Mouse (Mus musculus): Measurements from ENCODE around the gene Pax7. TPM values are rescaled to one million over a fixed set of nuclear protein-coding genes. Genes with fewer than 3 reads are reported as not detected.

Gene Pax7
- total RNA-seq, 4 experiments from 2014 or later = not detected

- DNase-seq = no peak
Observed at GRCm38 (mm10) chr4:139830581-139831387, 2.5 kb downstream of the Pax7 start.

- DNase-seq = no peak
Observed at GRCm38 (mm10) chr4:139830053-139830452, 3.3 kb downstream of the Pax7 start.

GRCm38 (mm10) chr4:139828871-139829590 is 4.3 kb downstream of the Pax7 start:
- no peak for DNase-seq

GRCm38 (mm10) chr4:139828283-139828678 is 5.0 kb downstream of the Pax7 start:
- DNase-seq = no peak

- DNase-seq = no peak
Observed at GRCm38 (mm10) chr4:139827501-139828282, 5.6 kb downstream of the Pax7 start.

GRCm38 (mm10) chr4:139826231-139826630 is 7.1 kb downstream of the Pax7 start:
- no peak for DNase-seq

- no peak for DNase-seq
Observed at GRCm38 (mm10) chr4:139825326-139826112, 7.8 kb downstream of the Pax7 start.

GRCm38 (mm10) chr4:139824572-139825325 is 8.6 kb downstream of the Pax7 start:
- DNase-seq = no peak

- no peak for DNase-seq
Observed at GRCm38 (mm10) chr4:139823870-139824472, 9.4 kb downstream of the Pax7 start.

- no peak for DNase-seq
Observed at GRCm38 (mm10) chr4:139823138-139823869, 10.0 kb downstream of the Pax7 start.

GRCm38 (mm10) chr4:139822214-139823137 is 10.9 kb downstream of the Pax7 start:
- no peak for DNase-seq

GRCm38 (mm10) chr4:139821491-139822160 is 11.7 kb downstream of the Pax7 start:
- no peak for DNase-seq

GRCm38 (mm10) chr4:139821071-139821470 is 12.3 kb downstream of the Pax7 start:
- DNase-seq = no peak

- DNase-seq = no peak
Observed at GRCm38 (mm10) chr4:139819411-139820030, 13.8 kb downstream of the Pax7 start.

GRCm38 (mm10) chr4:139818163-139818562 is 15.2 kb downstream of the Pax7 start:
- no peak for DNase-seq

- DNase-seq = no peak
Observed at GRCm38 (mm10) chr4:139813371-139813960, 19.9 kb downstream of the Pax7 start.

- DNase-seq = no peak
Observed at GRCm38 (mm10) chr4:139811901-139812300, 21.4 kb downstream of the Pax7 start.

GRCm38 (mm10) chr4:139811475-139811874 is 21.9 kb downstream of the Pax7 start:
- DNase-seq = no peak
